Mouse (Mus musculus) urinary bladder, postnatal 14 days (tissue): Measurements from ENCODE around the gene Gm11444.

Source experiments
- DNase-seq: peaks from one replicate; pipeline ENCODE4 v3.0.0; 2021; ENCODE audit warnings: low spot score

The Gm11444 gene

GRCm38 (mm10) chr11:85814678-85815077, 35.5 kb downstream of the Gm11444 start:
- DNase-seq, result no peak

DNA sequence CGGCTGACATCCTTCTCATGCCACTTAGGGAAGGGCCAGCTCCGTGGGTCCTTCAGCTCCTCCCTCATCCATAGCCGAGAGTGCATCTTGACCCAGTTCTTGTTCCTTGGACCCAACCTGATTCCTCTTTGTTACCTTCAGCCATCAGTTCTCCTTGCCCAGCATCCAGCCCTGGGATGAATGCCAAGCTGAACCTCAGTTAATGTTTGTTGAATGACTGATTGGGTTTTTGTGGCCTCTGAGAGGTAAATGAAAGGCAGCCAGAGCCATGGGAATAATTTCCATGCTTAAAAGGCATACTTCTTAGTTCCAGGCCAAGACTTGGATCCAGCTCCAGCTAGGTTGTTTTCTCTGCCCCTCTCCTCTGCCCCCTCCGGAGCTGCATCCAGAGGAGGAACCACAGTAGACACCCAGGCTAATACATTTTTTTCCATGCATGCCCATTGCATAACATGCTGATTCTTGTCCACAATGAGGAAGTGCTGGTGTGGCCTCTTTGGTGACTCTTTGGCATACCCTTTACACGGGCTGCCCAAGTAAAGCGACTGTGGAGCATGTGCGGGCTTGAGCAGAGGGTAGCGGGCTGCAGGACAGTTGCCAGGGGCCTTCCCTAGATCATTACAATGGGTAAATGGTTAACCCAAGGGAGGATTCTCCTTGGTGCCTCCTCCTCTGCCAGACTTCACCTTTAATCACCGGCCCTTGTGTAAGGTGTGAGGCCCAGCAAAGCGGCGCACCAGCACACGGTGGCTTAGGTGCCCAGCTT, 37.7 kb downstream of the Gm11444 start:
- peak; percentile 76 for DNase-seq

- no peak for DNase-seq
These were observed 38.5 kb downstream of the Gm11444 start for GRCm38 (mm10) chr11:85811676-85812075.

- DNase-seq, result no peak
These were observed 38.9 kb downstream of the Gm11444 start for GRCm38 (mm10) chr11:85811229-85811628.

GRCm38 (mm10) chr11:85807353-85807752, 42.8 kb downstream of the Gm11444 start:
- no peak for DNase-seq

DNA sequence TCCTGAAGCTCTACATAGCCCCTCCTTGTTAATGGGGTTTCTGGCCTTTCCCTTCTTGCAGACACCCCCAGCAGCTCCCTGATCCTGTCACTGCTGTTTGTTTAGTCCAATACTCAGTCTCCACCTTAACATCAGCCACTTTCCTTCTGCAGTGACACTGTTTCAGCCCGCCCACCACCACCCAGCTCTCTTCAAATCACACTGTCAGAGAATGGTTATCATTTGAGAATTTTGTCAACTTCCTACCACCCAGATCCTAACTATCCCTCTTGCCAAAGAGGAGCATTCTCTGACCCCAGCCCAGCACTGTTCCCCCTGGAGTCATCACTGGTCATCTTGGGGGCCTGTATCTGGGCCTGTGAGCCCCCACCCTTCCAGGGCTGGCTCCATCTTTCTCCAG, 44.4 kb downstream of the Gm11444 start:
- DNase-seq, result no peak

GRCm38 (mm10) chr11:85804048-85804447, 46.1 kb downstream of the Gm11444 start:
- no peak for DNase-seq

GRCm38 (mm10) chr11:85800380-85800779, 49.8 kb downstream of the Gm11444 start:
- DNase-seq, result peak; percentile 46

GRCm38 (mm10) chr11:85799856-85800255, 50.3 kb downstream of the Gm11444 start:
- no peak for DNase-seq

GRCm38 (mm10) chr11:85799456-85799855, 50.7 kb downstream of the Gm11444 start:
- DNase-seq, result no peak
